Mouse (Mus musculus) CH12.LX (cell line): Measurements from ENCODE around the gene Klhl36. TPM values are rescaled to one million over a fixed set of nuclear protein-coding genes. Genes with fewer than 3 reads are reported as not detected.

ENCODE experiments used
- DNase-seq: peaks from one replicate; pipeline ENCODE4 v3.0.0-alpha.2; 2013; ENCODE audit errors: extremely low read depth
- H3K27ac ChIP-seq: 2 replicates; pipeline ENCODE4 v1.5.1; 2012; ENCODE audit warnings: low read depth, mild to moderate bottlenecking, control low read depth, moderate library complexity; ENCODE audit not compliant: insufficient read depth
- H3K27me3 ChIP-seq: replicated peaks from 2 replicates; pipeline ENCODE3; 2012; ENCODE audit warnings: inconsistent platforms
- H3K36me3 ChIP-seq, 2 experiments: replicated peaks in 1 of 2; 2 replicates each; pipeline versions ENCODE3 to v1.6.1; 2012; ENCODE audit warnings: inconsistent platforms in 1 of 2, low read length in 1 of 2, mild to moderate bottlenecking in 1 of 2, mixed read lengths in 1 of 2, moderate library complexity in 1 of 2; ENCODE audit not compliant: control insufficient read depth in 1 of 2, insufficient read depth in 1 of 2
- H3K4me1 ChIP-seq, 2 experiments: 2 replicates each; pipeline ENCODE4 v1.6.1; 2012; ENCODE audit warnings: inconsistent platforms in 1 of 2, moderate library complexity in 1 of 2; ENCODE audit not compliant: insufficient read depth in 2 of 2, control insufficient read depth in 1 of 2
- H3K4me2 ChIP-seq: 2 replicates; pipeline ENCODE4 v1.6.1; 2012; ENCODE audit warnings: low read depth, mild to moderate bottlenecking, control low read depth; ENCODE audit not compliant: poor library complexity, insufficient read depth, severe bottlenecking
- H3K4me3 ChIP-seq, 3 experiments: fragments of 150-350 bp in 1 of 3; sonication (generic) in 1 of 3; replicated peaks in 1 of 3; 2 replicates each; pipeline versions ENCODE3 to v1.5.1; 2011 to 2012; ENCODE audit warnings: low read depth in 2 of 3, low read length in 2 of 3, mild to moderate bottlenecking in 2 of 3, moderate library complexity in 2 of 3, control low read depth in 1 of 3, improper control_type of control experiment in 1 of 3, inconsistent platforms in 1 of 3, mixed read lengths in 1 of 3; ENCODE audit not compliant: poor library complexity in 1 of 3
- H3K79me2 ChIP-seq: replicated peaks from 2 replicates; pipeline ENCODE4 v1.6.1; 2012; ENCODE audit warnings: mild to moderate bottlenecking, moderate library complexity; ENCODE audit not compliant: control insufficient read depth, poor library complexity, insufficient read depth, severe bottlenecking; ENCODE audit errors: extremely low read depth
- H3K9ac ChIP-seq: 2 replicates; pipeline ENCODE4 v1.6.1; 2012; ENCODE audit warnings: low read depth, mild to moderate bottlenecking, control low read depth, moderate library complexity; ENCODE audit not compliant: insufficient read depth
- H3K9me3 ChIP-seq: replicated peaks from 2 replicates; pipeline ENCODE3; 2012; ENCODE audit warnings: low read length, inconsistent platforms, mixed read lengths
- CHD1 ChIP-seq: IDR thresholded peaks from 2 replicates; pipeline ENCODE4 v1.6.1; 2012; ENCODE audit warnings: low read depth, low read length, improper control_type of control experiment, inconsistent platforms
- CHD2 ChIP-seq: IDR thresholded peaks from 2 replicates; pipeline ENCODE4 v1.6.1; 2011; ENCODE audit warnings: low read length, improper control_type of control experiment
- CTCF ChIP-seq, 2 experiments: IDR thresholded peaks in 1 of 2; conservative IDR thresholded peaks in 1 of 2; 2 replicates each; pipeline ENCODE4 v1.5.1; 2011 to 2012; ENCODE audit warnings: low read depth in 2 of 2, low read length in 2 of 2, improper control_type of control experiment in 1 of 2, inconsistent platforms in 1 of 2, mild to moderate bottlenecking in 1 of 2, moderate library complexity in 1 of 2
- E2F4 ChIP-seq: IDR thresholded peaks from 2 replicates; pipeline ENCODE4 v1.6.1; 2011; ENCODE audit warnings: low read depth, low read length, improper control_type of control experiment; ENCODE audit not compliant: insufficient replicate concordance
- ELF1 ChIP-seq: IDR thresholded peaks from 2 replicates; pipeline ENCODE4 v1.6.1; 2014; ENCODE audit warnings: low read depth, mild to moderate bottlenecking, inconsistent platforms, low read length, improper control_type of control experiment
- GABPA ChIP-seq: IDR thresholded peaks from 2 replicates; pipeline ENCODE4 v1.6.1; 2012; ENCODE audit warnings: low read depth, low read length, improper control_type of control experiment, inconsistent platforms; ENCODE audit not compliant: insufficient replicate concordance
- JUN ChIP-seq: IDR thresholded peaks from 2 replicates; pipeline ENCODE4 v1.6.1; 2011; ENCODE audit warnings: low read depth, mild to moderate bottlenecking, low read length, improper control_type of control experiment, moderate library complexity; ENCODE audit not compliant: insufficient read depth
- JUND ChIP-seq: conservative IDR thresholded peaks from 2 replicates; pipeline ENCODE4 v1.6.1; 2011; ENCODE audit warnings: low read depth, low read length, improper control_type of control experiment
- KAT2A ChIP-seq: IDR thresholded peaks from 2 replicates; pipeline ENCODE4 v1.6.1; 2012; ENCODE audit warnings: low read length, improper control_type of control experiment, inconsistent platforms; ENCODE audit not compliant: insufficient replicate concordance
- MAX ChIP-seq: IDR thresholded peaks from 2 replicates; pipeline ENCODE4 v1.6.1; 2011; ENCODE audit warnings: low read length, improper control_type of control experiment
- MAZ ChIP-seq: IDR thresholded peaks from 2 replicates; pipeline ENCODE4 v1.6.1; 2012; ENCODE audit warnings: low read depth, mild to moderate bottlenecking, inconsistent platforms, low read length, improper control_type of control experiment, moderate library complexity
- MEF2A ChIP-seq: IDR thresholded peaks from 2 replicates; pipeline ENCODE4 v1.6.1; 2014; ENCODE audit warnings: low read depth, mild to moderate bottlenecking, inconsistent platforms, low read length, improper control_type of control experiment, borderline replicate concordance
- MXI1 ChIP-seq: IDR thresholded peaks from 2 replicates; pipeline ENCODE4 v1.6.1; 2011; ENCODE audit warnings: mild to moderate bottlenecking, low read depth, low read length, improper control_type of control experiment
- MYC ChIP-seq: IDR thresholded peaks from 2 replicates; pipeline ENCODE4 v1.6.1; 2011; ENCODE audit warnings: low read depth, mild to moderate bottlenecking, improper control_type of control experiment, low read length
- NRF1 ChIP-seq: IDR thresholded peaks from 2 replicates; pipeline ENCODE4 v1.6.1; 2014; ENCODE audit warnings: low read depth, mild to moderate bottlenecking, inconsistent platforms, low read length, improper control_type of control experiment, moderate library complexity
- PAX5 ChIP-seq: IDR thresholded peaks from 2 replicates; pipeline ENCODE4 v1.6.1; 2012; ENCODE audit warnings: low read length, inconsistent platforms, mixed read lengths
- POLR2A ChIP-seq: IDR thresholded peaks from 2 replicates; pipeline ENCODE4 v1.6.1; 2011; ENCODE audit warnings: low read depth, mild to moderate bottlenecking, improper control_type of control experiment, low read length
- SIN3A ChIP-seq: IDR thresholded peaks from 2 replicates; pipeline ENCODE4 v1.6.1; 2012; ENCODE audit warnings: low read length, improper control_type of control experiment, inconsistent platforms
- SMC3 ChIP-seq: IDR thresholded peaks from 2 replicates; pipeline ENCODE4 v1.6.1; 2011; ENCODE audit warnings: low read depth, low read length, improper control_type of control experiment
- USF1 ChIP-seq: IDR thresholded peaks from 2 replicates; pipeline ENCODE4 v1.6.1; 2014; ENCODE audit warnings: low read depth, mild to moderate bottlenecking, inconsistent platforms, low read length, improper control_type of control experiment
- dilution Hi-C: fragments of 300-500 bp; cut with MboI; formaldehyde crosslinking; loops from 2 replicates; pipeline ENCODE4 v1.14.3; 2020; ENCODE audit warnings: low sequenced_read_pairs; ENCODE audit not compliant: extremely low pct_unique_long_range_greater_than_20kb, extremely low pct_ligation_motif_present
- in situ Hi-C: fragments of 300-500 bp; cut with MboI; formaldehyde crosslinking; loops from 3 replicates; pipeline ENCODE4 v1.14.3; 2019; ENCODE audit warnings: low sequenced_read_pairs, low pct_ligation_motif_present, low pct_unique_long_range_greater_than_20kb, mixed read lengths
- polyA plus RNA-seq: library from polyadenylated mRNA; unstranded; fragments of >175 nt; gene quantifications from 2 replicates; pipeline ENCODE4 v1.2.1, GENCODE M21; 2012; ENCODE audit warnings: low read depth; ENCODE audit not compliant: insufficient read length
- total RNA-seq, 2 experiments: library from RNA; depleted of rRNA; stranded (reverse); fragments of 300-350 nt in 1 of 2; fragments of >200 nt in 1 of 2; gene quantifications; 2 replicates each; pipeline ENCODE4 v1.2.3; 2012 to 2014

The Klhl36 gene
- total and polyA plus RNA-seq, 3 experiments = 3.0 to 7.9 (median 3.1) TPM

DNA sequence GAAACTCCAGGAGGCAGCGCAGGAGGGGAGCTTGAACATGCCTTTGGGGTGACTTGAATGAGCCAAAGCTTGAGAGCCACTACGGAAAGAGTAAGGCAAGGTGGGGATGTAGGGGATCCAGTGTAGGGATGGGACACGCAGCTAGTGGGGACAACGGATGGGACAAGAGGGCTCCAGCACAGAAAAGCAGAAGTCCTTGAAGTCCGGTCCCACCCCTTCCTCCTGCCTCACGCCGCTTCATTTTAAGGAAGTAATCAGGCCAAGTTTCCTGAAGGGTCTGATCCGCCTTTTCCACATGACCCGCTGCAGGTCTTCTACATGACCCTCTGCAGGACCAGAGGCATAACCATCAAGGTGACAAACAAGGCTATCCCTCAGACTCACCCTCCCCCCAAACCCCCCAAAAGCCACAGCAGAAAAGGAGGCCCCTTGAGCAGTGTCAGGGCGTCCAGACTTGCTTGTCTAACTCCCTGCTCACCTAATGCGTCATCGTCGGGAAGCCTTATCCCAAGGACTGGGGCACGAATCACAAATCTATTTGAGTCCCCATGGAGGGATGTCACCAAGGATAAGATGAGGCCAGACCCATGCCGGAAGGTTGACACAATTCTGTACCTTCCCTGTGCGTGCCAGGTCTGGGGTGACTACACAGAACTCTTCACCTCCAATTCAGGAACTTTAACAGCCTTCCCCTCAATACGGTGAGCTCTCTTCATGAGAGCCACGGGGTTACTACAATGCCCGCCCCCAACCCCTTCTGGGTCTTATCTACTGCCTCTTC, 35.9 kb upstream of the Klhl36 start:
- dilution Hi-C loops (no loop called here), in situ Hi-C loops (no loop called here)
- H3K9ac ChIP-seq = no peak overlapping the region
- H3K4me3 ChIP-seq = no peak overlapping the region
- peaks cover 2% of the 10 kb centered on the region for H3K9me3 ChIP-seq
- TF ChIP-seq NRF1 (no peak), CHD1 (no peak), KAT2A (no peak), MEF2A (no peak), JUN (no peak), SIN3A (no peak), ELF1 (no peak), MAX (no peak)
- H3K36me3 ChIP-seq = peaks cover 0 to 65% of the 10 kb centered on the region in 2 experiments
- no peak overlapping the region for H3K4me2 ChIP-seq
- H3K27me3 ChIP-seq = no peaks in the 10 kb centered on the region
- H3K4me1 ChIP-seq = peaks cover 22 to 64% of the 10 kb centered on the region in 2 experiments
- H3K27ac ChIP-seq = no peak overlapping the region
- no peaks in the 10 kb centered on the region for H3K79me2 ChIP-seq
- no peak for DNase-seq

GRCm38 (mm10) chr8:119826982-119827381, 35.1 kb upstream of the Klhl36 start:
- in situ Hi-C loops = no loop called here
- H3K4me2 ChIP-seq = no peak overlapping the region

DNA sequence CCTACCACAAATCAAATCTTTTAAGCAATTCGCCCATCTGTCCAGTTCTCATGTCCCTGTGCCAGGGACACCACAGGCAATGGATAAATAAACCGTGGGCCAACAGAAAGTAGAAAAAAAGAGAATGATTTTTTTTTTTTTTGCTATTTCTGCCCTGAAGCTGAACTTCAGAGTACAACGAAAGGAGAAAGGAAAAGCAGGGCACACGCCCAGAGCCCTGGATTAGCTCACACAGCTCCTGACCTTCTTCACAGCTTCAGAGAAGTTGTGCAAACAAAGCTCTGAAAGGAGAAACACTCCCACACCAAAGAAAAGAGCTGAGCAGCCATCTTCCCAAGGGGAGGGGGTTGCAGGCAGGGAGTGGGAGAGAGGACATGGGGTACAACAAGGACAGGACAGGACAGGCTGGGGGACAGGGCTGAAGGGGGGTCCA, 34.3 kb upstream of the Klhl36 start:
- H3K4me2 ChIP-seq = no peak overlapping the region
- H3K27ac ChIP-seq = no peak overlapping the region
- H3K9ac ChIP-seq = no peak overlapping the region

More at GRCm38 (mm10) chr8:119826982-119827381, 35.1 kb upstream of the Klhl36 start:
- dilution Hi-C loops = no loop called here
- Histone ChIP-seq H3K36me3 (peaks cover 0 to 65% of the 10 kb centered on the region in 2 experiments), H3K9me3 (no peaks in the 10 kb centered on the region), H3K4me3 (no peak overlapping the region), H3K4me1 (peaks cover 24 to 72% of the 10 kb centered on the region in 2 experiments), H3K9ac (no peak overlapping the region), H3K27ac (no peak overlapping the region), H3K27me3 (no peaks in the 10 kb centered on the region), H3K79me2 (no peaks in the 10 kb centered on the region)
- TF ChIP-seq MYC (no peak), CHD1 (no peak), JUND (no peak), ELF1 (no peak), GABPA (no peak), MEF2A (no peak)
- DNase-seq = no peak

More for the DNA sequence above, 34.3 kb upstream of the Klhl36 start:
- Histone ChIP-seq H3K36me3 (peaks cover 0 to 62% of the 10 kb centered on the region in 2 experiments), H3K4me1 (peaks cover 31 to 80% of the 10 kb centered on the region in 2 experiments), H3K79me2 (no peaks in the 10 kb centered on the region), H3K4me3 (no peak overlapping the region), H3K27me3 (no peaks in the 10 kb centered on the region), H3K9me3 (no peaks in the 10 kb centered on the region)
- dilution Hi-C loops (no loop called here), in situ Hi-C loops (no loop called here)
- no peak for TF ChIP-seq MAZ
- no peak for TF ChIP-seq USF1
- TF ChIP-seq CTCF (conservative IDR thresholded peaks at IDR 0.05 in 1 of 2, IDR thresholded peaks at IDR 0.05 in 1 of 2; ENCODE audit: low read depth in 2 of 2, low read length in 2 of 2) = no peak
- no peak for TF ChIP-seq E2F4
- TF ChIP-seq PAX5 = no peak
- no peak for TF ChIP-seq ELF1
- no peak for TF ChIP-seq CHD2
- TF ChIP-seq SMC3 = no peak
- TF ChIP-seq MXI1 = no peak
- TF ChIP-seq JUN = no peak
- TF ChIP-seq POLR2A = no peak
- DNase-seq = no peak
